Mouse (Mus musculus) intestine, embryonic 16.5 days (tissue): ENCODE data around the gene Tubb1. TPM values are rescaled to one million over a fixed set of nuclear protein-coding genes. Genes with fewer than 3 reads are reported as not detected.

Source experiments
- polyA plus RNA-seq: library from polyadenylated mRNA; unstranded; fragments of >200 nt; fragmentation: Nextera tagmentation; extraction: Ambion mirVana; gene quantifications from 2 replicates; pipeline ENCODE4 v1.2.1, GENCODE M21; 2015

The Tubb1 gene
- polyA plus RNA-seq, 1 experiment from 2014 or later: 1.4 TPM

Other genes starting within 250 kb of the Tubb1 start
- gene Gnas, start 166.4 kb upstream of the Tubb1 start, polyA plus RNA-seq: 402 and 775 TPM in 2 replicates
- 37.0 and 98.1 TPM in 2 replicates for gene Gm20721, start 104.0 kb upstream of the Tubb1 start, polyA plus RNA-seq
- gene Nelfcd, start 34.9 kb upstream of the Tubb1 start, polyA plus RNA-seq: 72.5 and 81.3 TPM in 2 replicates
- 381 and 448 TPM in 2 replicates for gene Ctsz, start 11.7 kb upstream of the Tubb1 start, polyA plus RNA-seq
- gene Atp5e, start 13.4 kb downstream of the Tubb1 start, polyA plus RNA-seq: 775 and 798 TPM in 2 replicates
- 119 and 134 TPM in 2 replicates for gene Prelid3b, start 22.4 kb downstream of the Tubb1 start, polyA plus RNA-seq
- gene Zfp831, start 192.8 kb downstream of the Tubb1 start, polyA plus RNA-seq: 0.01 and 0.04 TPM in 2 replicates